ENCODE assay signal across 30 mouse cellular contexts in genomic region chr6:123289753-123290152, GRCm38 (mm10). TPM values are rescaled to one million over a fixed set of nuclear protein-coding genes. Genes with fewer than 3 reads are reported as not detected.
A peak's percentile ranks its signal among the peaks of the same experiment; 100 is the strongest.
DNase-seq lines count a peak whose midpoint lies in the region; ATAC-seq and TF ChIP-seq lines count a peak whose summit lies in the region.
"Had no signal": no experiment of that assay in that cellular context is flagged by ENCODE, and none has a peak within 500 bp of the region (broad histone marks: within the 10 kb centered on the region; RNA-seq: fewer than 3 reads in every experiment).

Gene Clec4e (minus strand): TSS chr6:123289870.

- TF ChIP-seq POLR2A in lung, adult 2 months (IDR thresholded peaks at IDR 0.05; ENCODE audit: borderline replicate concordance, extremely low read depth, low read depth, low read length), result no peak
- TF ChIP-seq POLR2A in MEL (IDR thresholded peaks at IDR 0.05; ENCODE audit: control insufficient read depth in 1 of 2, insufficient read depth in 1 of 2, low read depth in 1 of 2, low read length in 2 of 2, poor library complexity in 1 of 2), result no peak

- peak; percentile 12 for DNase-seq in lung, postnatal 0 days (ENCODE audit: low spot score)
- DNase-seq in lung, adult 2 months, result no peak
- DNase-seq in MEL (ENCODE audit: low read depth, low spot score), result peak; percentile 51
- DNase-seq in monocyte, adult 2 months (ENCODE audit: low read depth in 1 of 2, low spot score in 2 of 2), result peak; percentile 30 to 51
- no peak for DNase-seq in thymus, postnatal 4 days
- DNase-seq in urinary bladder, postnatal 10 days (ENCODE audit: low spot score), result no peak
- DNase-seq: adrenal gland, postnatal 25 days; cerebellum, adult 11-12 months; cerebellum, postnatal 14 days; forebrain, postnatal 0 days; gastrocnemius, postnatal 14 days; heart, adult 18-20 months; heart, postnatal 14 days; kidney, adult 11 months; kidney, postnatal 4 days; layer of hippocampus, adult 9-11 months; right cerebral cortex, postnatal 14 days; thymus, adult 2 months had no signal

- TF ChIP-seq RAD21 in MEL (IDR thresholded peaks at IDR 0.05; ENCODE audit: low read depth, low read length), result no peak

- H3K79me2 ChIP-seq in MEL (ENCODE audit: control insufficient read depth, insufficient read depth, low read length, poor library complexity), result no peaks in the 10 kb centered on the region

- H3K36me3 ChIP-seq in lung, postnatal 0 days (ENCODE audit: insufficient read depth, low read length), result no peaks in the 10 kb centered on the region
- peaks cover 0 to 26% of the 10 kb centered on the region in 2 experiments; a peak in 2 of 4 replicates for H3K36me3 ChIP-seq in MEL (ENCODE audit: control insufficient read depth in 1 of 2, insufficient read depth in 2 of 2, low read length in 2 of 2)
- H3K36me3 ChIP-seq in forebrain, embryonic 15.5 days, result no peaks in the 10 kb centered on the region
- H3K36me3 ChIP-seq: heart, embryonic 13.5 days; hindbrain, embryonic 12.5 days; kidney, embryonic 15.5 days; limb, embryonic 15.5 days had no signal

- ATAC-seq in lung, postnatal 0 days, result no peak
- peak; percentile 59 to 62 for ATAC-seq in hematopoietic stem cell, adult 5-6 weeks (replicated peaks in 1 of 2; ENCODE audit: insufficient read depth in 1 of 2, low FRiP score in 2 of 2, low TSS enrichment in 1 of 2, low read depth in 1 of 2, poor library complexity in 2 of 2, severe bottlenecking in 2 of 2)
- ATAC-seq in forebrain, embryonic 15.5 days (replicated peaks), result no peak
- ATAC-seq: forebrain, postnatal 0 days had no signal

- 71% methylated on average over 4 of the region's 4 CpGs for WGBS in lung, postnatal 0 days
- WGBS in lung, adult 2 months, result 56% methylated on average over 4 of the region's 4 CpGs
- 83% methylated on average over 4 of the region's 4 CpGs for WGBS in forebrain, embryonic 15.5 days

- TF ChIP-seq CTCF in lung, postnatal 0 days (IDR thresholded peaks at IDR 0.05), result no peak
- no peak for TF ChIP-seq CTCF in lung, adult 2 months (IDR thresholded peaks at IDR 0.05; ENCODE audit: insufficient read depth, low read length)
- TF ChIP-seq CTCF in MEL (IDR thresholded peaks at IDR 0.05 in 2 of 3, conservative IDR thresholded peaks at IDR 0.05 in 1 of 3; ENCODE audit: control insufficient read depth in 1 of 3, insufficient read depth in 1 of 3, low read depth in 2 of 3, low read length in 3 of 3, poor library complexity in 1 of 3, severe bottlenecking in 1 of 3), result no peak

- H3K4me3 ChIP-seq in lung, postnatal 0 days (ENCODE audit: low read depth, low read length), result no peak within 1 kb of the TSS
- H3K4me3 ChIP-seq in lung, adult 2 months (replicated peaks; ENCODE audit: extremely low read depth, low read depth, low read length), result no peak within 1 kb of the TSS
- peak within 1 kb of the TSS; percentile 16 to 28 for H3K4me3 ChIP-seq in MEL (ENCODE audit: control insufficient read depth in 1 of 2, insufficient read depth in 1 of 2, low read depth in 2 of 2, low read length in 2 of 2)
- no peak within 1 kb of the TSS for H3K4me3 ChIP-seq in forebrain, embryonic 15.5 days
- H3K4me3 ChIP-seq: heart, embryonic 13.5 days; hindbrain, embryonic 12.5 days; kidney, embryonic 15.5 days; left cerebral cortex, adult 2 months; limb, embryonic 15.5 days had no signal

- no peaks in the 10 kb centered on the region for H3K27me3 ChIP-seq in lung, postnatal 0 days (replicated peaks; ENCODE audit: insufficient read depth, low read length)
- H3K27me3 ChIP-seq in MEL (ENCODE audit: control insufficient read depth in 1 of 2, insufficient read depth in 2 of 2, low read length in 2 of 2), result no peaks in the 10 kb centered on the region
- no peaks in the 10 kb centered on the region for H3K27me3 ChIP-seq in forebrain, embryonic 15.5 days
- H3K27me3 ChIP-seq: heart, embryonic 13.5 days; hindbrain, embryonic 12.5 days; kidney, embryonic 15.5 days; limb, embryonic 15.5 days had no signal

- no peak for TF ChIP-seq EP300 in lung, postnatal 0 days (IDR thresholded peaks at IDR 0.05)
- TF ChIP-seq EP300 in MEL (IDR thresholded peaks at IDR 0.05; ENCODE audit: low read depth in 1 of 2, low read length in 2 of 2), result no peak

- no peaks in the 10 kb centered on the region for H3K9me3 ChIP-seq in lung, postnatal 0 days (ENCODE audit: low read length)
- H3K9me3 ChIP-seq in MEL (replicated peaks; ENCODE audit: insufficient read depth, low read length), result no peaks in the 10 kb centered on the region
- no peaks in the 10 kb centered on the region for H3K9me3 ChIP-seq in forebrain, embryonic 15.5 days
- H3K9me3 ChIP-seq: heart, embryonic 13.5 days; hindbrain, embryonic 12.5 days; kidney, embryonic 15.5 days; limb, embryonic 15.5 days had no signal

- H3K27ac ChIP-seq in lung, postnatal 0 days (ENCODE audit: low read length), result no peak within 1 kb of the TSS
- peak within 1 kb of the TSS; percentile 31; the same call in 1 of the 2 replicates for H3K27ac ChIP-seq in MEL (ENCODE audit: control insufficient read depth, low read depth, low read length)
- no peak within 1 kb of the TSS for H3K27ac ChIP-seq in forebrain, embryonic 15.5 days (replicated peaks)
- H3K27ac ChIP-seq: heart, embryonic 13.5 days; hindbrain, embryonic 12.5 days; kidney, embryonic 15.5 days; left cerebral cortex, adult 2 months; limb, embryonic 15.5 days; stomach, postnatal 0 days had no signal

- H3K4me1 ChIP-seq in lung, postnatal 0 days (ENCODE audit: insufficient read depth, low read depth, low read length), result no peaks in the 10 kb centered on the region
- H3K4me1 ChIP-seq in lung, adult 2 months (ENCODE audit: control insufficient read depth, insufficient read depth, low read length), result no peaks in the 10 kb centered on the region
- peaks cover 16 to 21% of the 10 kb centered on the region in 2 experiments for H3K4me1 ChIP-seq in MEL (ENCODE audit: control insufficient read depth in 1 of 2, insufficient read depth in 2 of 2, low read length in 2 of 2)
- no peaks in the 10 kb centered on the region for H3K4me1 ChIP-seq in forebrain, embryonic 15.5 days
- H3K4me1 ChIP-seq: heart, embryonic 13.5 days; hindbrain, embryonic 12.5 days; kidney, embryonic 15.5 days; limb, embryonic 15.5 days had no signal

- H3K9ac ChIP-seq in lung, postnatal 0 days (replicated peaks; ENCODE audit: low read depth), result no peak within 1 kb of the TSS
- H3K9ac ChIP-seq in MEL (ENCODE audit: control insufficient read depth, low read depth, low read length, poor library complexity, severe bottlenecking), result peak within 1 kb of the TSS; percentile 11; the same call in 1 of the 2 replicates
- no peak within 1 kb of the TSS for H3K9ac ChIP-seq in forebrain, embryonic 15.5 days (replicated peaks)
- H3K9ac ChIP-seq: forebrain, postnatal 0 days; heart, embryonic 13.5 days; hindbrain, embryonic 12.5 days; kidney, embryonic 15.5 days; limb, embryonic 15.5 days had no signal

- H3K4me2 ChIP-seq in lung, postnatal 0 days (replicated peaks; ENCODE audit: low read depth, low read length), result no peak within 1 kb of the TSS
- H3K4me2 ChIP-seq in forebrain, embryonic 15.5 days (replicated peaks), result no peak within 1 kb of the TSS
- H3K4me2 ChIP-seq: heart, embryonic 13.5 days; hindbrain, embryonic 12.5 days; kidney, embryonic 15.5 days; limb, embryonic 15.5 days; midbrain, embryonic 11.5 days had no signal

TF ChIP-seq in MEL, 35 proteins besides CTCF, POLR2A, EP300 and RAD21:
- no peak for TF ChIP-seq SMC3 (IDR thresholded peaks at IDR 0.05; ENCODE audit: low read depth, low read length)
- 0 out of 2 replicates have a peak, but pooled peaks have one; percentile 8 for TF ChIP-seq SIN3A (IDR thresholded peaks at IDR 0.05; ENCODE audit: low read length)

RNA-seq across cellular contexts. Expression of gene Clec4e, which starts in this region (rescaled TPM):
- 1.1 and 4.7 TPM in 2 replicates for polyA plus RNA-seq in lung, postnatal 0 days (2015; fragmentation: Nextera tagmentation; extraction: Ambion mirVana)
- 0.35 and 0.85 TPM in 2 replicates for polyA plus RNA-seq in lung, adult 2 months (2012; rRNA removed)
- total RNA-seq in MEL (2012; rRNA removed), result 0.10 and 0.23 TPM in 2 replicates
- under 1 TPM in 1 of 2 experiments, not detected in 1; 0.40 TPM for polyA plus RNA-seq in MEL (2012; ENCODE audit: insufficient read depth in 1 of 2, insufficient read length in 2 of 2, low read depth in 1 of 2, low replicate concordance in 2 of 2, missing spikeins in 1 of 2)
- 25.4 and 28.7 TPM in 2 replicates for total RNA-seq in hematopoietic stem cell, adult 5-6 weeks (2017)
- polyA plus RNA-seq in forebrain, embryonic 15.5 days (2015; fragmentation: Nextera tagmentation; extraction: Ambion mirVana), result not detected in 2 replicates
- total RNA-seq: adrenal gland, postnatal 25 days; forebrain, postnatal 0 days; gastrocnemius, postnatal 14 days; left cerebral cortex, adult 2 months; left cerebral cortex, postnatal 36 days had no signal
- polyA plus RNA-seq: C2C12; forebrain, postnatal 0 days; hindbrain, embryonic 12.5 days; kidney, embryonic 15.5 days; midbrain, embryonic 11.5 days; neural tube, embryonic 11.5 days; stomach, postnatal 0 days had no signal

Comparison
In these comparisons a context has a peak if more than half of its experiments do, and no peak if none do; other contexts are left out.
1. RNA of gene Clec4e (total RNA-seq): 25.4 to 28.7 TPM in hematopoietic stem cell, adult 5-6 weeks; 0.10 to 0.23 TPM in MEL; every median in the first group is over 10 times any median in the second.
2. DNase-seq: peak in lung, postnatal 0 days (single experiment) and monocyte, adult 2 months (2 of 2); none in lung, adult 2 months (single experiment), thymus, postnatal 4 days (single experiment) and urinary bladder, postnatal 10 days (single experiment).
3. Peak in DNase-seq, H3K4me3 ChIP-seq, H3K27ac ChIP-seq and H3K9ac ChIP-seq in MEL; RNA of the gene not detected or under 1 TPM.
4. ATAC-seq: peak in hematopoietic stem cell, adult 5-6 weeks (2 of 2); none in lung, postnatal 0 days (single experiment) and forebrain, embryonic 15.5 days (single experiment).